Mouse (Mus musculus) bone marrow, adult 2 months (tissue): ENCODE results near the gene Brsk1.

Experiments
- CTCF ChIP-seq: fragments of 200-500 bp; IDR thresholded peaks from 2 replicates; pipeline ENCODE4 v1.5.1; 2011; ENCODE audit warnings: low read length, control low read depth; ENCODE audit not compliant: control insufficient read depth, insufficient read depth
- POLR2A ChIP-seq: fragments of 200-500 bp; IDR thresholded peaks from 2 replicates; pipeline ENCODE4 v1.6.1; 2011; ENCODE audit warnings: low read depth, mild to moderate bottlenecking, control low read depth, low read length, borderline replicate concordance; ENCODE audit not compliant: control insufficient read depth

- no peak for TF ChIP-seq CTCF
- TF ChIP-seq POLR2A = no peak
These were observed 34.0 kb downstream of the Brsk1 start for GRCm38 (mm10) chr7:4724359-4724758.
